Mouse (Mus musculus) cerebellum, postnatal 10 days (tissue): Measurements from ENCODE around the gene Gm8024.
"Not testable (repeated sequence)": the region's sequence is repeated elsewhere in the genome, so short reads cannot be mapped to it uniquely, and the experiment has no call there.

Experiments
- DNase-seq, 2 experiments: peaks; one replicate each; pipeline ENCODE4 v3.0.0; 2021; ENCODE audit warnings: mixed read lengths in 2 of 2

Gm8024 gene

GRCm38 (mm10) chr14:42524182-42524581, at the start of gene Gm8024:
Gene Gm8024, minus strand, starts transcription at chr14:42524282.
- DNase-seq = not testable (repeated sequence)

- peak; percentile 41 to 43 for DNase-seq
Observed at GRCm38 (mm10) chr14:42543170-42543701, 19.2 kb upstream of the Gm8024 start.

- DNase-seq = not testable (repeated sequence)
Observed at GRCm38 (mm10) chr14:42542316-42543169, 18.5 kb upstream of the Gm8024 start.

GRCm38 (mm10) chr14:42502249-42502648, 21.8 kb downstream of the Gm8024 start, which contains the start of gene Gm8020:
Gene Gm8020, minus strand, starts transcription at chr14:42502349.
- DNase-seq = not testable (repeated sequence)
